ENCODE assay signal across 11 mouse cellular contexts in the genomic region with DNA sequence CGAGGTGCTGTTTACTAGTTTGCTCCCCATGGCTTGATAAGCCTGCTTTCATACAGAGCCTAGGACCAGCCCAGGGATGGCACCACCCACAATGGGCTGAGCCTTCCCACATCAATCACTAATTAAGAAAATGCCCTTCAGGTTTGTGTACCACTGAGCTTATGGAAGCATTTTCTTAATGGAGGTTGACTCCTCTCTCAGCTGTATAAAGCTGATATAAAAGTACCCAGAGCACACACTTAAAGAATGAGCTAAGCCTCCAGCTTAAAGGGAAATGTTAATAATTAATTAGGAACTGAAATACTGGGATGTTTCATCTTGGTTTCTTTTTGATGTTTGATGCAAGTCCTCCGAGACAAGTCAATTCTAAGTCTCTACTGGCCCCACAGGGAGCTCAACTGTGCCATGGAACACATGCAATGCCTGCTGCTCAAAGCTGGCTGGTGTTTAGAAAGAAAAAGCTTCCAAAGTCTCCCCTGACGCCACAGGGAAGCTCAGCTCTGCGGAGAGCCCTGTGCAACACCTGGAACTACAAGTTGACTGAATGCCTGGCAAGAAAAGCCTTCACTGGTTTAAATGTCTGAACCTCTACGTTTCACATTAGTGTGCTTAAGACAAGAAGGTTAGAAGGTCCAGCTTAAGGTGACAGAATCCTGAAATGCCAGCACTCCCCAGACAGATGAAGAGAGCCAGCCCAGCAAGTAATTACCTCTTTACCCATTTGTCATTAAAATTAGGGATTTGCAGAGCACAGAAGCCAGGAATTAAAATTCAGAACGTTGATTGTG. TPM values are rescaled to one million over a fixed set of nuclear protein-coding genes. Genes with fewer than 3 reads are reported as not detected.
DNase-seq lines count a peak whose midpoint lies in the region; ATAC-seq and TF ChIP-seq lines count a peak whose summit lies in the region.
"Had no signal": no experiment of that assay in that cellular context is flagged by ENCODE, and none has a peak within 500 bp of the region (broad histone marks: within the 10 kb centered on the region; RNA-seq: fewer than 3 reads in every experiment).

No protein-coding gene starts in this region.

- H3K4me1 ChIP-seq in hindbrain, embryonic 10.5 days (replicated peaks): peaks cover 53% of the 10 kb centered on the region
- no peaks in the 10 kb centered on the region for H3K4me1 ChIP-seq in hindbrain, embryonic 11.5 days (replicated peaks; ENCODE audit: control insufficient read depth, insufficient read depth, low read length)
- peaks cover 60% of the 10 kb centered on the region for H3K4me1 ChIP-seq in forebrain, embryonic 14.5 days (ENCODE audit: control insufficient read depth, insufficient read depth, low read length)
- H3K4me1 ChIP-seq in kidney, embryonic 16.5 days (ENCODE audit: insufficient read depth, low read length): peaks cover 21% of the 10 kb centered on the region; the same call in 1 of the 2 replicates
- peaks cover 12% of the 10 kb centered on the region; the same call in 1 of the 2 replicates for H3K4me1 ChIP-seq in midbrain, postnatal 0 days (ENCODE audit: insufficient read depth, low read length)

- no peak for TF ChIP-seq CTCF in midbrain, postnatal 0 days (IDR thresholded peaks at IDR 0.05)

- peak overlapping the region; percentile 75 for H3K27ac ChIP-seq in hindbrain, embryonic 10.5 days
- no peak overlapping the region for H3K27ac ChIP-seq in hindbrain, embryonic 11.5 days (ENCODE audit: low read depth, low read length)
- peak overlapping the region; percentile 76 for H3K27ac ChIP-seq in forebrain, embryonic 14.5 days (ENCODE audit: low read depth, low read length)
- peak overlapping the region; percentile 76 for H3K27ac ChIP-seq in kidney, embryonic 16.5 days (ENCODE audit: low read length)
- peak overlapping the region; percentile 63 for H3K27ac ChIP-seq in midbrain, postnatal 0 days (ENCODE audit: low read depth, low read length)
- H3K27ac ChIP-seq: gastrocnemius, adult 2 months had no signal

- H3K4me3 ChIP-seq in hindbrain, embryonic 10.5 days: no peak overlapping the region
- H3K4me3 ChIP-seq in hindbrain, embryonic 11.5 days (ENCODE audit: low read depth, low read length): no peak overlapping the region
- H3K4me3 ChIP-seq in forebrain, embryonic 14.5 days (ENCODE audit: low read depth, low read length): no peak overlapping the region
- H3K4me3 ChIP-seq in kidney, embryonic 16.5 days (ENCODE audit: low read length): peak overlapping the region; percentile 23
- H3K4me3 ChIP-seq in midbrain, postnatal 0 days (ENCODE audit: low read depth, low read length): no peak overlapping the region
- H3K4me3 ChIP-seq: gastrocnemius, adult 2 months had no signal

- no peaks in the 10 kb centered on the region for H3K9me3 ChIP-seq in hindbrain, embryonic 10.5 days
- H3K9me3 ChIP-seq in hindbrain, embryonic 11.5 days (ENCODE audit: control insufficient read depth, low read length): no peaks in the 10 kb centered on the region
- no peaks in the 10 kb centered on the region for H3K9me3 ChIP-seq in forebrain, embryonic 14.5 days (replicated peaks; ENCODE audit: control insufficient read depth, low read length)
- H3K9me3 ChIP-seq in kidney, embryonic 16.5 days (ENCODE audit: low read length): no peaks in the 10 kb centered on the region
- H3K9me3 ChIP-seq in midbrain, postnatal 0 days (ENCODE audit: low read length): no peaks in the 10 kb centered on the region

- H3K27me3 ChIP-seq in hindbrain, embryonic 10.5 days (ENCODE audit: insufficient read depth, poor library complexity, severe bottlenecking): no peaks in the 10 kb centered on the region
- H3K27me3 ChIP-seq in hindbrain, embryonic 11.5 days (ENCODE audit: control insufficient read depth, insufficient read depth, low read length): no peaks in the 10 kb centered on the region
- H3K27me3 ChIP-seq in forebrain, embryonic 14.5 days (replicated peaks; ENCODE audit: control insufficient read depth, insufficient read depth, low read length): no peaks in the 10 kb centered on the region
- no peaks in the 10 kb centered on the region for H3K27me3 ChIP-seq in kidney, embryonic 16.5 days (ENCODE audit: insufficient read depth, low read length)
- H3K27me3 ChIP-seq in midbrain, postnatal 0 days (ENCODE audit: insufficient read depth, low read length): no peaks in the 10 kb centered on the region

- no peak for ATAC-seq in hindbrain, embryonic 11.5 days (ENCODE audit: low FRiP score)
- ATAC-seq in forebrain, embryonic 14.5 days: no peak
- peak; percentile 56; the same call in 1 of the 2 replicates for ATAC-seq in kidney, embryonic 16.5 days (ENCODE audit: low FRiP score, low TSS enrichment)
- ATAC-seq in midbrain, postnatal 0 days (ENCODE audit: low FRiP score): peak; percentile 38; the same call in 1 of the 2 replicates
- no peak for ATAC-seq in megakaryocyte, adult 5-6 weeks (ENCODE audit: poor library complexity, severe bottlenecking)

- no peak overlapping the region for H3K9ac ChIP-seq in hindbrain, embryonic 11.5 days (ENCODE audit: low read depth, low read length)
- H3K9ac ChIP-seq in forebrain, embryonic 14.5 days (ENCODE audit: low read length): no peak overlapping the region
- no peak overlapping the region for H3K9ac ChIP-seq in kidney, embryonic 16.5 days (replicated peaks; ENCODE audit: low read length)
- H3K9ac ChIP-seq in midbrain, postnatal 0 days (replicated peaks; ENCODE audit: low read length, poor library complexity, severe bottlenecking): no peak overlapping the region

- no peak for DNase-seq in hindbrain, embryonic 10.5 days (ENCODE audit: low spot score)
- no peak for DNase-seq in hindbrain, embryonic 11.5 days (ENCODE audit: low spot score)
- DNase-seq in forebrain, embryonic 14.5 days (ENCODE audit: low spot score): peak; percentile 63
- no peak for DNase-seq in midbrain, postnatal 0 days (ENCODE audit: low spot score)
- DNase-seq in heart, adult 9 months (ENCODE audit: low spot score in 2 of 2): no peak
- DNase-seq in gastrocnemius, postnatal 4 days (ENCODE audit: low spot score in 2 of 2): no peak
- DNase-seq: embryo, embryonic 11 days; gastrocnemius, adult 2 months; heart, postnatal 36 days had no signal

- H3K36me3 ChIP-seq in hindbrain, embryonic 10.5 days: peaks cover 3% of the 10 kb centered on the region; the same call in 1 of the 2 replicates
- no peaks in the 10 kb centered on the region for H3K36me3 ChIP-seq in hindbrain, embryonic 11.5 days (ENCODE audit: control insufficient read depth, insufficient read depth, low read length)
- H3K36me3 ChIP-seq in forebrain, embryonic 14.5 days (ENCODE audit: control insufficient read depth, insufficient read depth, low read length): no peaks in the 10 kb centered on the region
- H3K36me3 ChIP-seq in kidney, embryonic 16.5 days (ENCODE audit: insufficient read depth, low read length): no peaks in the 10 kb centered on the region
- H3K36me3 ChIP-seq in midbrain, postnatal 0 days (ENCODE audit: insufficient read depth, low read length): no peaks in the 10 kb centered on the region

- WGBS in hindbrain, embryonic 10.5 days: 17% methylated on average over 6 of the region's 6 CpGs
- WGBS in hindbrain, embryonic 11.5 days: 13% methylated on average over 6 of the region's 6 CpGs
- 1% methylated on average over 6 of the region's 6 CpGs for WGBS in forebrain, embryonic 14.5 days
- 26% methylated on average over 6 of the region's 6 CpGs for WGBS in kidney, embryonic 16.5 days
- WGBS in midbrain, postnatal 0 days: 7% methylated on average over 6 of the region's 6 CpGs

- H3K4me2 ChIP-seq in hindbrain, embryonic 11.5 days (replicated peaks; ENCODE audit: low read depth, low read length): no peak overlapping the region
- no peak overlapping the region for H3K4me2 ChIP-seq in forebrain, embryonic 14.5 days (ENCODE audit: low read length)
- H3K4me2 ChIP-seq in kidney, embryonic 16.5 days (replicated peaks; ENCODE audit: low read depth, low read length): peak overlapping the region; percentile 40
- H3K4me2 ChIP-seq in midbrain, postnatal 0 days (ENCODE audit: low read depth, low read length, poor library complexity, severe bottlenecking): no peak overlapping the region; the same call in 1 of the 2 replicates

RNA-seq across cellular contexts. Expression of a gene that starts 36.8 kb away (rescaled TPM):
- 26.2 and 28.6 TPM in 2 replicates for polyA plus RNA-seq in hindbrain, embryonic 10.5 days (2016; fragmentation: Nextera tagmentation; extraction: Ambion mirVana)
- 51.6 and 56.3 TPM in 2 replicates for polyA plus RNA-seq in hindbrain, embryonic 11.5 days (2014; fragmentation: Nextera tagmentation; extraction: Ambion mirVana)
- 50.3 and 53.6 TPM in 2 replicates for polyA plus RNA-seq in forebrain, embryonic 14.5 days (2014; fragmentation: Nextera tagmentation; extraction: Ambion mirVana)
- 9.8 and 11.1 TPM in 2 replicates for polyA plus RNA-seq in kidney, embryonic 16.5 days (2015; fragmentation: Nextera tagmentation; extraction: Ambion mirVana)
- total RNA-seq in midbrain, postnatal 0 days (2014; rRNA removed): 64.9 and 68.7 TPM in 2 replicates
- polyA plus RNA-seq in midbrain, postnatal 0 days (2015; fragmentation: Nextera tagmentation; extraction: Ambion mirVana): 28.4 and 33.2 TPM in 2 replicates
- not detected in 2 replicates for total RNA-seq in megakaryocyte, adult 5-6 weeks (2015)
- not detected in 2 replicates for total RNA-seq in megakaryocyte, adult 5-6 weeks (2017)
- 1 to 10 TPM; 5.9 to 6.3 TPM for total RNA-seq in gastrocnemius, postnatal 4 days (2021)

Comparison
In these comparisons a context has a peak if more than half of its experiments do, and no peak if none do; other contexts are left out.
1. ATAC-seq: peak in kidney, embryonic 16.5 days (single experiment) and midbrain, postnatal 0 days (single experiment); none in hindbrain, embryonic 11.5 days (single experiment), forebrain, embryonic 14.5 days (single experiment) and megakaryocyte, adult 5-6 weeks (single experiment).